Mouse (Mus musculus) megakaryocyte, embryonic 14.5 days (primary cell): ENCODE measurements around the gene Arhgap44. TPM values are rescaled to one million over a fixed set of nuclear protein-coding genes. Genes with fewer than 3 reads are reported as not detected.

ENCODE experiments used
- H3K27me3 ChIP-seq: replicated peaks from 2 replicates; pipeline ENCODE3; 2012; ENCODE audit warnings: inconsistent platforms
- H3K36me3 ChIP-seq: replicated peaks from 2 replicates; pipeline ENCODE3; 2012; ENCODE audit warnings: low read length, inconsistent platforms, mixed read lengths
- H3K4me1 ChIP-seq: 2 replicates; pipeline ENCODE4 v1.6.1; 2012; ENCODE audit warnings: inconsistent platforms
- H3K4me3 ChIP-seq: replicated peaks from 2 replicates; pipeline ENCODE3; 2012; ENCODE audit warnings: moderate library complexity, mild to moderate bottlenecking, inconsistent platforms
- H3K9me3 ChIP-seq: 2 replicates; pipeline ENCODE4 v1.6.1; 2012; ENCODE audit warnings: inconsistent platforms
- FLI1 ChIP-seq: IDR thresholded peaks from 2 replicates; pipeline ENCODE4 v1.6.1; 2012; ENCODE audit warnings: low read length, inconsistent platforms, mixed read lengths
- GATA1 ChIP-seq: IDR thresholded peaks from 3 replicates; pipeline ENCODE4 v1.6.1; 2012; ENCODE audit warnings: mixed read lengths, low read length, inconsistent platforms, borderline replicate concordance
- polyA plus RNA-seq: library from polyadenylated mRNA; stranded (reverse); fragments of >175 nt; gene quantifications from 2 replicates; pipeline ENCODE4 v1.2.3, GENCODE M21; 2012; ENCODE audit warnings: low replicate concordance; ENCODE audit not compliant: insufficient read depth

Arhgap44 gene
- polyA plus RNA-seq, 1 experiment = 0.03 TPM

DNA sequence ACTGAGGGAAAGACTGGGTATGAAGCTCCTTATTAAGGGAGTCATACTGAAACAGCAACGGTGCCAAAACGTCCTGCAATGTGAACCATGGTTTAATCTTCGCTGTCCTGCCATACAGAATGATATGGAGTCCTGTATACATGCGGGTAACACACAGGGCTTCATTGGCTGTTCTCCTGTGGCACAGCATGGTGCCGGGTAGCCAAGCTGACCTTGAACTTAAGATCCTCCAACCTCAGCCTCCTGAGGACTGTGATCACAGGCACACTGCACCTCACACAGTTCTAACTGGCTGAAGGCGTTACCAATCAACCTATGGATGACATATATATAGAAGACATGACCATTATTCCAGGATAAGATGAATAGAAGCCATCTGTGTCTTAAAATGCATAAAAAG is 72.4 kb downstream of the Arhgap44 start:
- no peak for TF ChIP-seq GATA1
- TF ChIP-seq FLI1 = no peak
- H3K4me3 ChIP-seq = no peak overlapping the region
- no peaks in the 10 kb centered on the region for H3K4me1 ChIP-seq
- H3K27me3 ChIP-seq = no peaks in the 10 kb centered on the region
- H3K9me3 ChIP-seq = peaks cover 3% of the 10 kb centered on the region; the same call in 1 of the 2 replicates
- H3K36me3 ChIP-seq = no peaks in the 10 kb centered on the region

GRCm38 (mm10) chr11:65089982-65090381 is 72.8 kb downstream of the Arhgap44 start:
- Histone ChIP-seq H3K27me3 (no peaks in the 10 kb centered on the region), H3K4me1 (no peaks in the 10 kb centered on the region), H3K36me3 (no peaks in the 10 kb centered on the region), H3K9me3 (no peaks in the 10 kb centered on the region), H3K4me3 (no peak overlapping the region)
- TF ChIP-seq FLI1 (no peak), GATA1 (no peak)

GRCm38 (mm10) chr11:65089282-65089681 is 73.5 kb downstream of the Arhgap44 start:
- H3K36me3 ChIP-seq = no peaks in the 10 kb centered on the region
- TF ChIP-seq GATA1 (no peak), FLI1 (no peak)
- H3K27me3 ChIP-seq = no peaks in the 10 kb centered on the region
- H3K4me1 ChIP-seq = no peaks in the 10 kb centered on the region
- no peaks in the 10 kb centered on the region for H3K9me3 ChIP-seq
- H3K4me3 ChIP-seq = no peak overlapping the region

GRCm38 (mm10) chr11:65088451-65089222 is 74.1 kb downstream of the Arhgap44 start:
- TF ChIP-seq GATA1 (no peak), FLI1 (no peak)
- Histone ChIP-seq H3K4me3 (no peak overlapping the region), H3K36me3 (no peaks in the 10 kb centered on the region), H3K27me3 (no peaks in the 10 kb centered on the region), H3K9me3 (no peaks in the 10 kb centered on the region), H3K4me1 (no peaks in the 10 kb centered on the region)

GRCm38 (mm10) chr11:65080761-65081160 is 82.0 kb downstream of the Arhgap44 start:
- TF ChIP-seq FLI1 (no peak), GATA1 (no peak)
- Histone ChIP-seq H3K36me3 (no peaks in the 10 kb centered on the region), H3K4me3 (no peak overlapping the region), H3K9me3 (0 out of 2 replicates have a peak, but pooled peaks cover 2% of the 10 kb centered on the region), H3K4me1 (no peaks in the 10 kb centered on the region), H3K27me3 (no peaks in the 10 kb centered on the region)

DNA sequence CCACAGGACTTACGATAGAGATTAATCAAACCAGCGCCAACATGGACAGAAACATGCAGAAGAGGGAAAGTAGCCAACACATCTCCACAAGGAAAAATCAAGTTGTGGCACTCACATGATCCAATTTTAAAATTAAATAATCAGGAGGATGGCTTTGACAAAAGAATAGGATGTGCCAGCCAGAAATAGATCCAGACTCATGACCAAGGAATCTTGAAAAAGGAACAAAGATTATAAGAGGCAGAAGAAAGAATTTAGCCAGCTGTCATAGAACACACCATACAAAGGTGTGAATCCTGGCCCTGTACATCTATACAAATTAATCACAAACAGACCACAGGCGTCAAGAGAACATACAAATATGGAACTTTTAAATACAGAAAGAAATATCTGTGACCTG is 82.5 kb downstream of the Arhgap44 start:
- Histone ChIP-seq H3K27me3 (no peaks in the 10 kb centered on the region), H3K4me1 (no peaks in the 10 kb centered on the region), H3K9me3 (0 out of 2 replicates have a peak, but pooled peaks cover 2% of the 10 kb centered on the region), H3K36me3 (no peaks in the 10 kb centered on the region), H3K4me3 (no peak overlapping the region)
- TF ChIP-seq FLI1 (no peak), GATA1 (no peak)

- peaks cover 3% of the 10 kb centered on the region for H3K27me3 ChIP-seq
- no peaks in the 10 kb centered on the region for H3K4me1 ChIP-seq
- TF ChIP-seq GATA1 (no peak), FLI1 (no peak)
- H3K36me3 ChIP-seq = no peaks in the 10 kb centered on the region
- no peak overlapping the region for H3K4me3 ChIP-seq
- peaks cover 16% of the 10 kb centered on the region for H3K9me3 ChIP-seq
Measured at GRCm38 (mm10) chr11:65069609-65070008, 93.2 kb downstream of the Arhgap44 start.

DNA sequence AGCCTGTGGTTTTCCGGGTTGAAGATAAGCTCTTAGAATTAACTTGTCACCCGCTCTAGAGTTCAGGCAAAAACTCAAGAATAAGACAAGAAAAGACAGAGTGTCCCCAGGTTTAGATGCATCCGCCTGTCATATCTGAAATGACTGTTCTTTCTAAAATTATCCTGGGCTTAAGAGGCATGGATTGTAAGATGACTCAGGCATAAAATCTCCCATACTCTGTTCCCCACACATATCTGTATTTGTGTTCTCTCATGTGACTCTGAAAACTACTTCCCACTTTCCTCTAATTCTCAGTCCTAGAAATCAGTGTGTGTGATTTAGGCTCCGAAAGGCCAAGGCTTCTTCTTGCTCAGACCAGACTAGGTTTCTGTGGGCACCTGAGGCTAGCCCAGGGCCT is 93.7 kb downstream of the Arhgap44 start:
- Histone ChIP-seq H3K36me3 (no peaks in the 10 kb centered on the region), H3K4me1 (no peaks in the 10 kb centered on the region), H3K4me3 (no peak overlapping the region), H3K9me3 (peaks cover 14% of the 10 kb centered on the region), H3K27me3 (no peaks in the 10 kb centered on the region)
- TF ChIP-seq FLI1 (no peak), GATA1 (no peak)

DNA sequence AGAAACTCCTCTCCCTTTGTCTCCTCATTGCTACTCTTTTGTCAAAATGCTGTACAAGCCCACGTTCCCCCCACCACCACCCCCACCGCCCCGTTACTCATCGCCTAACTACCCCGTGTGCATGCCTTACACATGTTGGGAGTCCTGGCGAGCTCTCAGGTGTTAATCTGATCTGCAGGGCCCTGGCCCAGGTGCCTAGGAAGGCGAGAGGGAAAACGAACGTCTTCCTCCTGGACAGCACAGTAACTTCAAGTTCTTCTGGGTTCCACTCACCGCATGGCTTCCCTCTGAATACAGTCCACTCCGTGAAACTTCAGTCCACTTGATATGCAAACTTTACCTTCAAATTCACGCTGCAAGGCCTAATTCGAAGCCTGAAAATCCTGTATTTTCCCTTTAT is 97.6 kb downstream of the Arhgap44 start:
- 0 out of 2 replicates have a peak, but pooled peaks cover 3% of the 10 kb centered on the region for H3K9me3 ChIP-seq
- no peaks in the 10 kb centered on the region for H3K4me1 ChIP-seq
- TF ChIP-seq FLI1 = no peak
- no peak for TF ChIP-seq GATA1
- H3K27me3 ChIP-seq = no peaks in the 10 kb centered on the region
- H3K36me3 ChIP-seq = no peaks in the 10 kb centered on the region
- no peak overlapping the region for H3K4me3 ChIP-seq

GRCm38 (mm10) chr11:65061437-65061836 is 101.3 kb downstream of the Arhgap44 start:
- TF ChIP-seq GATA1 (no peak), FLI1 (no peak)

GRCm38 (mm10) chr11:65059531-65059930 is 103.2 kb downstream of the Arhgap44 start:
- peaks cover 15% of the 10 kb centered on the region for H3K4me1 ChIP-seq
- H3K9me3 ChIP-seq = no peaks in the 10 kb centered on the region
- H3K27me3 ChIP-seq = peaks cover 13% of the 10 kb centered on the region
- no peak for TF ChIP-seq FLI1
- TF ChIP-seq GATA1 = no peak
- no peak overlapping the region for H3K4me3 ChIP-seq
- no peaks in the 10 kb centered on the region for H3K36me3 ChIP-seq

More at GRCm38 (mm10) chr11:65061437-65061836, 101.3 kb downstream of the Arhgap44 start:
- Histone ChIP-seq H3K27me3 (peaks cover 8% of the 10 kb centered on the region), H3K36me3 (no peaks in the 10 kb centered on the region), H3K4me3 (no peak overlapping the region), H3K4me1 (peaks cover 5% of the 10 kb centered on the region), H3K9me3 (no peaks in the 10 kb centered on the region)
